Mouse (Mus musculus): ENCODE data around the gene Fer1l5. TPM values are rescaled to one million over a fixed set of nuclear protein-coding genes. Genes with fewer than 3 reads are reported as not detected.

Gene Fer1l5
- total RNA-seq, 2 experiments from 2014 or later: not detected

Small RNA genes lying within 50 kb of the gene (microRNA-seq; reads per million reads assigned to microRNA genes)
- gene Mir6898: 0.60 to 0.63 reads per million in 2 experiments

Other genes with a start within 250 kb of the Fer1l5 start
- 10 to 100 TPM; 43.9 to 48.1 TPM for gene Uggt1, start 127.6 kb upstream of the Fer1l5 start, total RNA-seq (2021)
- gene Neurl3, start 97.6 kb upstream of the Fer1l5 start, total RNA-seq (2021): under 1 TPM; 0.51 to 0.67 TPM
- gene Arid5a, start 64.6 kb upstream of the Fer1l5 start, total RNA-seq (2021): 10 to 100 TPM; 12.6 to 14.9 TPM
- gene Kansl3, start 3.1 kb upstream of the Fer1l5 start, total RNA-seq (2021): 10 to 100 TPM; 70.3 to 74.4 TPM
- gene Lman2l, start 73.0 kb downstream of the Fer1l5 start, total RNA-seq (2021): 10 to 100 TPM; 77.4 to 78.5 TPM
- 10 to 100 TPM; 15.4 to 17.0 TPM for gene Cnnm4, start 99.3 kb downstream of the Fer1l5 start, total RNA-seq (2021)
- gene Cnnm3, start 139.6 kb downstream of the Fer1l5 start, total RNA-seq (2021): 10 to 100 TPM; 29.0 to 39.0 TPM
- 1 to 10 TPM; 7.9 to 8.5 TPM for gene Ankrd23, start 164.6 kb downstream of the Fer1l5 start, total RNA-seq (2021)
- not detected for gene Gm42417, start 167.1 kb downstream of the Fer1l5 start, total RNA-seq (2021)
- 10 to 100 TPM; 11.9 to 12.6 TPM for gene Ankrd39, start 175.2 kb downstream of the Fer1l5 start, total RNA-seq (2021)
- 10 to 100 TPM; 11.4 to 11.6 TPM for gene Sema4c, start 186.1 kb downstream of the Fer1l5 start, total RNA-seq (2021)

All from layer of hippocampus, postnatal 36 days (tissue).